Mouse (Mus musculus) adrenal gland, postnatal 25 days (tissue): ENCODE results near the gene Map2k3. TPM values are rescaled to one million over a fixed set of nuclear protein-coding genes. Genes with fewer than 3 reads are reported as not detected.

Experiments used
- DNase-seq: peaks from one replicate; pipeline ENCODE4 v3.0.0; 2021; ENCODE audit warnings: mixed read lengths
- total RNA-seq: library from RNA; stranded (reverse); gene quantifications from 2 replicates; pipeline ENCODE4 v1.2.3, GENCODE M21; 2021

Gene Map2k3
- total RNA-seq, 1 experiment from 2014 or later = 161 TPM

DNA sequence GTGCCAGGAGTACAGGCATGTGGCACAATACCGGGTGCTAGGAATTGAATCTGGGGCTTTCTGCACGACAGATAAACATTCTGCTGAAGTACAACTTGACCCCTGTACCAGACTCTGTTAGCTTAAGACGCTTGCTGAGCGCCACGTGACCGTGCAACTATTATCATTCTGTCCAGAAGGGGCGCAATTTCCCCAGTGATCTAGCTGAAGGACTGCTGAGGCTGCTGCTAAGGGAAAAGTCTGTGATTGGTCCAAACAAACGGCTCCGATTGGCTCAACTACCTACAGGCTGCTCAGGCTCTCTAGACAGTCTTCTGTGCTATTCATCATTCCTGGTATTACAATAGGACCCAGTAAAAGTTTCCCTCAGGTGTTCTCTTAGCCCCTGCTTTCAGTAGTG, 4.6 kb upstream of the Map2k3 start:
- DNase-seq = peak; percentile 81

DNA sequence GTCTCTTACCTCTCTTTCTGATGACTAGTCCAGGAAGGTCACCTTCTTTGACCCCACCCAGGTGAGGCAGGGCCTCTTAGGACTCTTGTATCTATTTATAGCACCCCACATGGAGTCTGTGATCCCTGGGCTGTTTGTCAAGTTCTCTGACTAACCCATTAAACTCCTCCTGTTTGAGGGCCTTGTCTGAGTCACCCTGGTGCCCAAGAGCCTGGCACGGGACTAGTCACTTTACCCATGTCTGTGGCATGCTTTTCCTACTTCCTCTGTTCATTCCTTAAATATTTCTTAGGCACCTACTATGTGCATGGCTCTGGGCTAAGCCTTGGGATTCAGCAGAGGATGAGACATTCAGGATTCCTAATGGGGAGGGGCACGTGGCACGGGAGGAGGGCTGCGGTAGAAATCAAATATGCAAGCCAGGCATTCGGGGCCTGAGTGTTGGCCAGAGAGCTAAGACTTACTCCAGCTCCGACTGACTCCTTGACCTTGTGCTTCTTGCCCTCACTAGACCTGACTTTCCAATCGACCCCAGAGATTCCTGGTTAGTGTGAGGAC, 1.0 kb upstream of the Map2k3 start:
- DNase-seq = peak; percentile 21

DNA sequence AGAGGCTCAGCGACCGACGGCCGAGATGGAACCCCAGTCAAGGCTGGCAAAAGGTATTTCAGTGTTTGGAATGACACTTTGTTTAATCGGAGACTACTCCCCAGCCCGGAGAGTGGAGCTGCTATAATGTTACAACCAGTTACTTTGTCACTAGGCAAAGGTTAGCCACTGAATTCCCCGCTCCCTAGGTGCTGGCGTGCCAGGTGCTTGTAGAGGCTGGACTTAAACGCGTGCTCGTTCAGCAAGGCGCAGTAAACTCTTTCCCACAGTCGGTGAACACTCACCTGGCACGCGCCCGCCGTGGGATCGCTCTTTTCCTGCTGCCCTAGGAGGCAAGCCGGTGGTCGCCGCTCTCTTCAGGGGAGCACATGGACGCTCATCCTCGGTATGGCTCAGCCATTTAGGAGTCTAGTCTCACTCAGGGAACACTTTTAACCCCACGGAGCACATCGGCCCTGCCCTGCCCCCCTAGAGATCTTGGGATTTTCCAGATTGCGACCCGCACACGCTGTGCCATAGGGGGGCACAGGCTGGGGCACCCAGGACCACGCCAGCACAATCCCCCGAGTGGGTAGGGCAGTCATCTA, 458 bp upstream of the Map2k3 start:
- DNase-seq = peak; percentile 21

DNA sequence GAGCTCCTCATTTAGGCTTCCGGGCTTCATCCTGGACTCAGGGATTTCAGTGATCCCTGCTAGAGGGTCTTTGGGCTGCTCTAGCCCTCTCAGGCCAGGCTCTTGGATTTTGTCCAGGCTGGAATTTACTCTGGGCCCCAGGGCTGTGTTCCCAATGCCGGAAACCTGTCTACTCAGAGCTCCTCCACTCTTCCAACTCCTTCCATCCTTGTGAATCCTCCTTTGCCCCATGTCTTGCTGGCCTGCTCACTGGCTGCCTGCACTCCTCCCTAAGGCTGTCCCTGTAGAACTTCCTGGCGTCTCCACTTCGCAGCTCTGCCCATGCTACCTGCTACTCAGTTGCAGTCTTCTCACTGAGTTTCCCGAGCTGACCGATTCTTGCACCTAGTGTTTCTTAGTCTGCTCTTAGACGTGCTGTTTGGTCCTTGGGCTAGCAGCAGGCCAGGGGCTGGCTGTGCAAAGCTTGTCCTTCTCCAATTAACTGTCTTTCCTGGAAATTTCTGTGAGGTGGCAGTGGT, 729 bp downstream of the Map2k3 start:
- no peak for DNase-seq

DNA sequence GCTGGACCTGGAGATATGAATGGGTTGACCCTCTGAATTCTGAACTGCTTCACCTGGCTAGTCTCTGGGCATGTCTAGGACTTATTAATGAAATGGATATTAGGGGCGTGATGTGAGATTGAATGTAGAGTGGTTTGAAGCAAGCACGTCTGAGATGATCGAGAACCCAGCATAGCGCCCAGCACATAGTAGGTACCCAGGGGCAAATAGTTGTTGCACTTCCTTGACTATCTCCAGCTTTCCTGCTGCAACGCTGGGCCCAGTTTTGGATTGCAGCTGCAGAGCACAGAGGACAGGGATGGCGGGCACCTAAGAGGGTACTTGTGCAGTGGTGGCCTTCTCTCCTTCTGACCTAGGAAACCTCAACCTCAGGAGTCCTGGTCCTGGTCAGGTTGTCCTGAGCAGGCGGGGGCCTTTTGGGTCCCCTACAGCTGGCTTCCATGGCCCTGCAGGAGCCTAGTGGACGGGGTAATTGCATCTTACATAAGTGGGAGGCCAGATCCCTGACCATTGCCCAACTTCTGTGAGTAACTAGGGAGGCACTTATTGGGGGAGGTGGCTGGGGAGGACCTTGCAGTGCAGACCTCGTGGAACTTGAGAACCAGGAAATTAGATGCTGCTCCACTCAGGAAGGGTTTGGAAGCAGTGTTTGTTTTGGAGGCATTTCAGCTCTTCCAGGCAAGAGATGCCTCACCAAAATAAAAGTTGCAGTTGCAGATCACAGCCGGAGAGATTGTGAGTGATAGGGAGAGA, 1.5 kb downstream of the Map2k3 start:
- peak; percentile 59 for DNase-seq

DNA sequence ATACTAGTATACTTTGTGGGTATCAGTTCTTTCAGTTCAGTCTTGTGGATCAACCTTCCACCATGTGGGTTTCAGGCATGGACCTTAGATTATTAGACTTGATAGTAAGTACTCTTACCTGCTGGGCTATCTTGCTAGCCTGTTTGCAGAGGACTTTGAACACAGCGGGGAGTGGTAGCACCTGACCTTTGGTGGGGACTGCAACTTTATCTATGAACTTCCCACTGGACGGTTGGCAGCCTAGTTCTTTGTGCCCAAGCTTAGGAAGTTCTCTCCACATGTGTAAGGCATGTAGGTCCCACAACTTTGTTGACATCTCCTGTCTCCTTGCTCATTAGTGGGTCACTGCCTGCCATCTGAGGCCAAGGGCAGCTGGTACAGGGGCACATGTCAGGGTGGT, 3.0 kb downstream of the Map2k3 start:
- DNase-seq = no peak

DNA sequence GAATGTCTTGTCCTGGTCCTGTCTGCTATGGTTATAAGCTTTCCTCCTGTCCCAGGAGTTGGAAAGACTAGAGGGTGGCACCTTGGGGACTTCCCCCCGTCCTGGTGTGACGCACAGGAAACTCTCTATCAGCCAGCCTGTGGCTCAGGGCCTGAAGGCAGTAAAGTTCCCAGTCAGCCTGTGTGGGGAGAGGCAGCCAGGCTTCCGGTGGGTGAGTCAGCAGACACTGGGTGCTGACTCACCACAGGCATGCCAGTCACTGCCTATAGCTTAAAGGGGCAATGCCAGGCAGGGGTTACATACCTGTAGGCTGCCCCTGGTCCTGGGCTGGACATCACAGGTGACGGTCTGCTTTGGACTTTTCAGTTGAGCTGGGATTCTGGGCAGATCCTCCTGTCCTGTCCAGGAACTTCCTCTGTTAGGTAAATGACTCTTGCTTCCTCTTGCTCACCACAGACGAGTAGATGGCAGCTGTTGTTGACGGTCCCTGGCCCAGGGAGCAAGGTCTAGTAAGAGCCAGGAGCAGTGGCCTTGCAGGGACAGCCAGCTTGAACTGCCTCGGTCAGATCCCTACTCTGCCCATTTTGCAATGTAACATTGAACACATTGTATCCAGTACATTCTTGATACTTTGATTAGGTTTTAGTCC, 3.6 kb downstream of the Map2k3 start:
- DNase-seq = peak; percentile 79

GRCm38 (mm10) chr11:60935975-60936373, 4.1 kb downstream of the Map2k3 start:
- no peak for DNase-seq

DNA sequence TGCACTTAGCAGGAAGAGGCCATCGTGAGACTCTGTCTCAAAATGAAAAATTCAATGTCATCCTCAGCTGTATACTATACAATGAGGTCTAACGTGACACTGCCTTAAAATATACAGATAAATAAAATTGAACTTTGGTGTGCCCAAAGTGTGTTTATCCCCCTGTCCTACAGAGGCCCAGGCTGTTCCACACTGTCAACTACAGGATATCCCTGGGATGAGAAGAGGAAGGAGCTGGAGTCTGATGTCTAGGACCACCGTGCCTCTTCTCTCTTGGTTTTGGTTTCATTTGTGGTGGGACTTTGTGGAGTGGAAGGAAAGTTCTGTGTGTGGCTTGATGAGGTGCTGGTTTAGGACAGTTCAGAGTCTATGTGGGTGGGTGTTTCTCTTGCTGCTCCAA, 5.8 kb downstream of the Map2k3 start:
- no peak for DNase-seq

- no peak for DNase-seq
Observed at GRCm38 (mm10) chr11:60939487-60939886, 7.7 kb downstream of the Map2k3 start.

DNA sequence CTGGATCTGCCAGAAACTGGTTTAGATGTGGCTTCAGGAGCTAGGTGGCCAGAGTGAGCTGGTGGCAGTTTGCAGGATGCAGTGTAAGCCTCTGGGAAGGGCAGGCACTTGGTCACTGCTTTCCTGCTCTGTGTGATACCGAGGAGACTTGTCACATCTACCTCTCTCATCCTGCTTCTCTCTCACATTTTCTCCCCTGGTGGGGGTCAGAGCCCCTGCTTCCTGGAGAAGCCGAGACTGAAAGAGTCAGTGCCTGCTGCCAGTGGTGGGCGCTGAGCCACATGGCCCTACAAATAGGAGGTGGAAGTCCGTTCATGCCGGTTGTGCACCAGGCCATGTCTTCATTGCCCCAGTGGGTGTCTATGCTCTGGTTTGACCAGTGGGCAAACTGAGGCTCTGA, 8.7 kb downstream of the Map2k3 start:
- DNase-seq = no peak

GRCm38 (mm10) chr11:60941370-60941769, 9.5 kb downstream of the Map2k3 start:
- DNase-seq = no peak

DNA sequence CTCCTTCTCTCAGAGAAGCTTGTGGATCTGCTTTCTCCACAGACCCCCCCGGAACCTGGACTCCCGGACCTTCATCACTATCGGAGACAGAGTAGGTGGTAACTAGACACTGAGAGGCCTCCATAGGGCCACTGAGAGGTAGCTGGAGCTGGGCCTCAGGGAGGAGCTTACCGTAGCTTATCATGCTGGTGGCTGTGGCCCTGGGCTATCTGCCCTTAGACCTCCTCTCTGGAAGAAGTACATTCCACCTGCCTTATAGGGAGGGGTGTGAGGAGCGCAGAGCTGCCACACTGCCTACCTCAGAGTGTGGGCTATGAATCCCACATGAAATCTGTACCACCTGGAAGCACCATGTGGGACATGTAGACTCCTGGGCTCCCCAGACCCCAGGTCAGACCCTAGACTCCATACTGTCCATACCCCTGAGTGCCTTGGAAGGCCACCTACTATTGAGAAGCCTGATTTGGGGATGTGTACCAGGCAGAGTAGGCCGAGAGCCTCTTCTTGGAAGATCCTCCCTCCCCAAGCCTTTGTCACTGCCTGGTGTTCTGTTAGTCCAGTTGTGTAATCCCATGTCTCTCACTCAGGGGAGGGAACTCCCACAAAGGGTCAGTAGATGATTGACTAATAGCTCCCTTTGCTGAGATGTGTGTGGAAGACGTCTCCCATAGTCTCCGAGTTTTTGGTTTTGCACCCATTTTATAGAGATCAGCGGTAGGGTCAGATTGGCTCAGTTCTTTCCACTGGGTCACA, 10.6 kb downstream of the Map2k3 start:
- DNase-seq = no peak

GRCm38 (mm10) chr11:60945003-60945402, 13.2 kb downstream of the Map2k3 start:
- no peak for DNase-seq

DNA sequence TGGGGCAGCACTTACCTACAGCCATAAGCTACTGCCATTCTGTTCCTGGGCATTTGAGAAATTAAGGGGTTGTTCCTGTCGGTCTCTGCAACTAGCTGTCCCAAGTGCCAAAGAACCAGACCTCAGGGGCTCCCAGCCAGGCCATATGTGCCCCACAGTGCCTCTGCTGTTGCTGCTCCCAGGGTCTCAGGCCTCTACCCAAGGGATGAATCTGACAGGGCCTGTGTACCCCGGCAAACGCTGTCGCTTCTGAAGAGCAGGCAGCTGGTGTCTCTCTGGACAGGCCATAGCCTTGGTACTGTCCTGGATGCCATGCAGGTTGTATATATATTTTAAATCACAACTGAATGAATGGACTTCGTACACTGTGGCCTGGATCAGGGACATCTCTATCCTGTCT, 20.1 kb downstream of the Map2k3 start:
- no peak for DNase-seq

DNA sequence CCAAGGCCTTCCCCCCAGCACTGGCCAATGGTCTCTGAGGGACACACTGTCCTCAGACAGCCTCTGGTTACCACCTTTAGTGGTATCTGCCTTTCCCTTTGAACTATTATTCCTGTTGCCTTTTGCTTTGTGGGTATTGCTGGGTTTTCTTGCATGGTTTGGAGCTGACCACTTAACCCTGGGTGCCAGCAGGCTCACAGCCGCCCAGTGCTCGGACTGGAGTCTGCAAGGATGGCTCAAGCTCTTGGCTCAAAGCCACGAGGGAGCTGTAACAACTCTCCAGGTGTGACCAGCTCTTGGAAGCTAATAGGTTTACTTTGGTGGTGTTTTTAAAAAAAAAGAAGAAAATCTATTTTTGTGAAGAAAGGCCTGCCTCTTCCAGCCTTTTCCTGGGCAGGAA, 20.5 kb downstream of the Map2k3 start:
- no peak for DNase-seq

DNA sequence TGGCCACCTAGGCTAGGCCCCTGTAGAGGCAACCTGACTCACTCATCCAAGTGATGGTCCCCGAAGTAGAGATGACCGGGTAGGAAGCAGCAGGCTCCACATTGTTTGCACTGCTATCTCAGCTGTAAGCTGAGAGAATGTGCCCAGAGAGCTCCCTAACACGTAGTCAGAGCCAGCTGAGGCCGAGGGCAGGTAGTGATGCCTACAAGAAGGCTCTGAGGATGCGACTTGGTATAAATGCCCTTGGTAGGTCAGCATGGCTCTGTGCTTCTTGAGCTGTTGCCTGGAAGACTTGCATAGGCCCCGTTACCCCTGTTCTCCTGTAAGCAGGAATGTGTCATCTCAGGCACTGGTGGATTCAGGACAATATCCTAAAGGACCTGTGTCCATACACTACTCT, 21.2 kb downstream of the Map2k3 start:
- no peak for DNase-seq

- peak; percentile 91 for DNase-seq
Observed at GRCm38 (mm10) chr11:60953803-60954202, 22.0 kb downstream of the Map2k3 start.

DNA sequence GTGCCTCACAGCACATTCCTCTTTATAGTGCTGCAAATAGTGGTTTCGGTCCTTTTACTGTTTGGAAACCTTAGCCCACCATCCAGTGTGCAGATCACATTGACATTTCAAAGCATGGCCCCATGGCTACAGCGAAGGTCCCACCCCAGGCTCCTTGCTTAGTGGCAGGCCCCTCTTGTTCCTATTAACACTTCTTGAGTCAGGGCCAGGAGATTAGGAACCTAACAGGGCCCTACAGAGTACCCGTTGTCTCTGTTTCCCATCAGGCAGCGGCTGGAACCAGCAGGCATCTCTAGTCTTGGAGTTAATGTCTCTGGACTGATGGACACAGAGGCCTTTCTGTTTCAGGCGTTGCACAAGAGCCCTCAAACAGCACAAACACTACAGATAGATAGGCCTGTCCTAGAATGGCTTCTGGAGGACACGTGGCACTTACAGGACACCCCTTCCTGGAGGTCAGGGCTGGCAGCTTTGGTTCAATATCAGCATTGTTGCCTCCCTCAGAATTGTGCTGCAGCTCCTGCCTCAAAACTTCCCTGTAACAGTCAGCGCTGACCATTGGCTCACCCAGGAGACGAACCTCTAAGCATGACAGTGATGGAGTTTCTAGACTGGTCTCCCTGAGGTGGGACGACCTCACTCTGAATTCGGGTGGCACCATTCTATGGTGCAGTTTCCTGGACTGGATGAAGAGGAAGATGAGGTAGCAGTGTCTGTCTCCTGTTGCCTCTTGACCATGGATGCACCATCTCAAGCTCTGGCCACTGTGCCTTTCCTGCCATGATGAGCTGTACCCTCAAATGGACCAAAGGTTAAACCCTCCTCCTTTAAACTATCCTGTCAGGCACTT, 22.6 kb downstream of the Map2k3 start:
- no peak for DNase-seq

DNA sequence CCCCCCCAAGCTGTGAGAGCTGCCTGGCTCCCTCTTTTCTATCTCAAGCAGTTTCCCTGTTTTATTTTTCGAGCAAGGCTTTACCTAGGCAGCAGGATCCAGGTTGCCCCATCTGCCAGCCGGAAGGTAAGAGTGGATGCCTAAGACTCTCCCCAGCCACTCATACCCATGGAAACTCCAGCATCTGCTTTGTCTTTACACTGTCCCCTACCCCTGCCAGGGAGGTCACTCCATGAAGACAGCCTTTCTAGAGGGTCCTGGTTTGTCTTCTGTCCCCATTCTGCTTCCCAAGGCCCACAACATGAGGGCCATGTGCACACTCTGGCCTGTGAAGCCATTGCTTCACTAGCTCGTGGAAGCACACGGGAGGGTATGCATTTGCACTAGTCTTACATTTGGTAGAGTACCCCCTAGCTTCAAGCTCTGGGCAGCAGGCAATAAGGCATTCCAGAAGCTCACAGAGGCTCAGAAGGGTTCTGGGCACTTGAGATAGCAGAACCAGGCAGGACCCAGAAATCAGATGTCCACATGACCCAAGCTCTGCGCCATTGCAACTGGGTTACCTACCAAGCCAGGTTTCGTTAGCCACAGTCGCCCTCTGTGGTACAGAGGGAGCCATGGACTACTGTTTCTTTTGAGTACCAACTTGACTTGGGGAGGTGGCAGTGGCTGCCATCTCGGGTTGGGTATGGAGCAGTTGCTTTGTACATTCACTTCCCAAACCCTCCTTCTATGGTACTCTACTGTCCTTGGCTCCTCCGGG, 24.0 kb downstream of the Map2k3 start:
- DNase-seq = no peak

DNA sequence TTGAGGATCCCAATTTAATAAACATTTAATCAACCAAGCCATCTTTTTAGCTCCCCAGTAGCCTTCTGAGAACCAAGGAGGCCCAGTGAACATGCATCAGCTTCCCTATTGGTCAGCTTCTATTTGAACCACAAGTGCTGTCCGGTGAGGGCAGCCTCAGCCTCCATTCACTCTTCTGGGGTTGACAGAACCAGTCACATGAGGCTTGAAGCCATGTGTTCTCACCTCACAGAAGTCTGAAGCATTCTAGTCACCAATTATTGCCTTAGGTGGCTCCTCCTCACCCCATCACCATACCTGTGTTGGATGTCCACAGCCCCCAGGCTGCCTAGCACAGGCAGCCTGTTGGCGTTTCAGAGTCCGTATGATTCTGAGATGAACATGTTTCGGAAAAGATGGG, 27.1 kb downstream of the Map2k3 start:
- DNase-seq = no peak
